Mouse (Mus musculus): Measurements from ENCODE around the gene Ugcg. TPM values are rescaled to one million over a fixed set of nuclear protein-coding genes. Genes with fewer than 3 reads are reported as not detected.

Gene Ugcg
- total RNA-seq (2022): 10 to 100 TPM; 62.9 to 68.4 (median 66.4) TPM

GRCm38 (mm10) chr4:59188802-59189545 is at the start of gene Ugcg:
TSS of gene Ugcg (plus strand) at chr4:59189257.
- DNase-seq (ENCODE audit: low spot score in 2 of 2): peak; percentile 23 to 46

GRCm38 (mm10) chr4:59149043-59149442 is 40.0 kb upstream of the Ugcg start:
- no peak for DNase-seq (ENCODE audit: low spot score in 2 of 2)

- DNase-seq (ENCODE audit: low spot score in 2 of 2): no peak
These were observed 38.1 kb upstream of the Ugcg start for GRCm38 (mm10) chr4:59150907-59151306.

GRCm38 (mm10) chr4:59151953-59152352 is 37.1 kb upstream of the Ugcg start:
- no peak for DNase-seq (ENCODE audit: low spot score in 2 of 2)

DNA sequence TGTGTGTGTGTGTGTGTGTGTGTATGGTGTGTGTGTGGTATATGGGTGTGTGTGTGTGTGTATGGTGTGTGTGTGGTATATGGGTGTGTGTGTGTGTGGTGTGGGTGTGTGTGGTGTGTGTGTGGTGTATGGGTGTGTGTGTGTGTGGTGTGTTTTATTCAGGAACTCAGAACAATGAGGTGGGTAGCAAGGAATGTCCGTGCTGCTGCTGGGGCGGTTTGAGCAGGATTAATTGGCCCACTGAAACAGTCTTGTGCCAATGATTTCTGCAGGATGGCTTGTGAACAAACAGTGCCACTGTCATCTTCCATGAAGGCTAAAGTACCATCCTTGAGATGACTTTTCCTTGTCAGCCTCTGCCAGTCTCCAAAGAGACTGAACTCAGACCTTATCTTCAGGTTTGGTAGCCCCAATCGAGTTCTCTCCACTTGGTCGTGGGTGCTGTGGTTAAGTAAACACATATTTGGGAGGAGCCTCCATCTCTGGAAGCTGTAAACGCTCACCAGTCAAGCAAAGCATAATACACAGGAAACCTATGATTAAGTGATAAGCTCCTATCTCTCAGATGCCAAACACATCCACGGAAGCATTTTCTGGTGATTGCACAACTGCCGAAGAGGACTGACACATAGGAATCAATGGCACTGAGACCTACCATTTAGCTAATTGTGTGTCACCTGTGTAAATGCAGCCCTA is 32.0 kb upstream of the Ugcg start:
- DNase-seq (ENCODE audit: low spot score in 2 of 2): no peak

DNA sequence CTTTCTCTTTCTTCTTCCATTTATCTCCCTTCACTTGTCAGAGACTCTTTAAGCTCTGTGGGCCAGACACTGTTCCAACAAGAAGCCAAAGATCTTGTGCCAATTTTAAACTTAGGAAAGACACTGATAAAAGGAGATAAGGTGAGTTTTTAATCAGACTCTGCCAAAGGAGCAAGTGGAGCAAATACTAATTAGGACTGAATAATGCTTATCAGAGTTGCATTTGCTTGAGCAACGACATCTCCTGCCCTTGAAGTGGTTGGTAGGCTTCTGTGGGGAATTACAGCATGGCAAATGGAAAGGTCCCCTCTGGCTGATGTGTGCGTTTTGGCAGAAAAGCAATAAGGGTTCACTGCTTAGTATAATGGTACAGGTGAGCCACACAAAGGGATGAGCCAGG is 31.4 kb upstream of the Ugcg start:
- no peak for DNase-seq (ENCODE audit: low spot score in 2 of 2)

- DNase-seq (ENCODE audit: low spot score in 2 of 2): no peak
These were observed 28.8 kb upstream of the Ugcg start for GRCm38 (mm10) chr4:59160289-59160688.

GRCm38 (mm10) chr4:59160959-59161670 is 27.9 kb upstream of the Ugcg start:
- DNase-seq (ENCODE audit: low spot score in 2 of 2): no peak

- no peak for DNase-seq (ENCODE audit: low spot score in 2 of 2)
These were observed 25.0 kb upstream of the Ugcg start for GRCm38 (mm10) chr4:59164034-59164433.

DNA sequence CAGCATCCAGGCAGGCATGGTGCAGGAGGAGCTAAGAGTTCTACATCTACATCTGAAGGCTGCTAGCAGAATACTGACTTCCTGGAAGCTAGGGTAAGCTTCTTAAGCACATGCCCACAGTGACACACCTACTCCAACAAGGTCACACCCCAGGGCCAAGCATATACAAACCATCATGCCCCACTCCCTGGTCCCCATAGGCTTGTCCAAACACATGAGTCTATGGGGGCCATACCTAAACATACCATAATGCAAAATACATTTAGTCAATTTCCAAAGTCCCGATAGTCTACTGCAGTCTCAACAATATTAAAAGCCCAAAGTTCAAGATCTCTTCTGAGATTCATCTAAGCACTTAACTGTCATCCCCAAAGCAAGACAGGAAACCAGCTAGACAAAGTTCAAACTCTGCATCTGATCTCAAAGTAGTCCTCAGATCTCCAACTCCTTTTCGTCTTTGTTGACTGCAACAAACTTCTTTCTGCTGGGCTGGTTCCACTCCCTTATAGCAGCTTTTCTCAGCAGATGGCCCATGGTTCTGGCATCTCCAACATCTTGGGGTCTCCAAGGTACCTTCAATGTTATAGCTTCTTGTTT is 21.7 kb upstream of the Ugcg start:
- no peak for DNase-seq (ENCODE audit: low spot score in 2 of 2)

- DNase-seq (ENCODE audit: low spot score in 2 of 2): no peak
These were observed 19.1 kb upstream of the Ugcg start for GRCm38 (mm10) chr4:59169981-59170380.

DNA sequence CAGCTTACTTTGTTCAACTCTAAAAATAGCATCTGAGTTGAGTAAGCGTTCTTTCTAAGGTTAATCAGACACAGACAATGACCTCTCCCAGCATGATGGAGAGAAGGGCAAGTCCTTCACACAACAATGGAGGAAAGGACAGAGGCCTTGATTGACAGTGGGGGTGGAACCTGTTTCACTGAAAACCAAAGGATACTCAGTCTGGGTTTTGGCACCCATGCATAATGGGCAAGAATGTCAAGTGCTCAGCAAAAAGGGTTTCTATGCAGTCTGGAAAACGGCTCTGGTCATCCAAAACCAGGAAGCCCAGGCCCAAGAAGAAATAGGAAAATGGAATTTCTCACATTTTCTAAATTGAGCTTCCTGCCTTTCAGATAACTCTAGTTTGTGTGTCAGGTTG is 16.4 kb upstream of the Ugcg start:
- no peak for DNase-seq (ENCODE audit: low spot score in 2 of 2)

DNA sequence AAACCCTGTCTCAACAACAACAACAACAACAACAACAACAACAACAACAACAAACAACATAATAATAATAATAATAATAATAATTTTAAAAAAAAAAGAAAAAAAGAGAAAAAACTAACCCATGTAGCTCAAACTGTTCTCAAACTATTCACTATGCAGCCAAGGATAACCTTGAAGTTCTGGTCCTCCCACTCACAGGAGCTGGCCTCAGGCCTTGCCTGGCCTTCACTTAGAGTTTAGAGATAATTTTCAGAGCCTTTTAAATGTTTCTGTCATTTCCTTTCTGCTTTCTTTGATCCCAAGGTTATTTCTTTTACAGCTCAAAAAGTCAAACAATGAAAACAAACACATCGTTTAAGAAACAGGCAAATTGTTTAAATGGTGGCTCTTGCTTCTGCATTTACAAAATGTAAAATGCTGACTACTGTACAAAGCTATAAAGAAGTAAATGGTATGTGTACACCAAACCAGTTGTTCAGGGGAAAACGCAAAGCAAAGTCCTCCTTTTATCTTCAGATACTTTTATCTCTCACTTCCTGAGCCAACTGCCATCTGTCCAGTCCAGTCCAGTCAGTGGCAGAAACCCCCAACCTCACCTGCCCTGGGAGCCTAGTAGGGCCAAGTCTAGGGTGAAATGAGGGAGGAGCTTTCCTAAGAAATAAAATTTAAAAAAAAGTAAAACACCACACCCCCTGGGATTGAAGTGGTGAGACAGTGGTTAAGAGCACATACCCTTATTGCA is 15.7 kb upstream of the Ugcg start:
- no peak for DNase-seq (ENCODE audit: low spot score in 2 of 2)

DNA sequence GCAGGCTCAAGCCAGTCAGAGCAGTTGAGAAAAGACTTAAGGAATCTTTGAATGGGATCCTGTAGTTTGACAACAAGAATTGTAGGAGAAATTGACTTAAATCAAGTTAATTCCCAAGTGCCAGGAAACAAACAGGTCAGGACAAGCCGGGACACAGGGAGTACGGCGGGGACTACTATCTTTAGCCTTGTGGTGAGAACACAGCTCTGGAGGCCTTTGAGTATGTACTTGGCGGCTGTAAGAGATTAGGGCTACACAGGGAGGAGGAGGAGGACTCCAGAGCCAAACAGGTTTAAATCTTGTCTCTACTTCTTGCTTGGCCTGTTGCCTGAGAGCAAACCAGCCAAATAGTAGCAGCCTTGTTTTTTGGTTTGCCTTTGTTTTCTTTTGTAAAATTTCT is 14.1 kb upstream of the Ugcg start:
- DNase-seq (ENCODE audit: low spot score in 2 of 2): no peak

GRCm38 (mm10) chr4:59175929-59176328 is 13.1 kb upstream of the Ugcg start:
- no peak for DNase-seq (ENCODE audit: low spot score in 2 of 2)

- no peak for DNase-seq (ENCODE audit: low spot score in 2 of 2)
These were observed 11.5 kb upstream of the Ugcg start for GRCm38 (mm10) chr4:59177566-59177965.

GRCm38 (mm10) chr4:59181320-59182271 is 7.5 kb upstream of the Ugcg start:
- no peak for DNase-seq (ENCODE audit: low spot score in 2 of 2)

- DNase-seq (ENCODE audit: low spot score in 2 of 2): no peak
These were observed 3.4 kb upstream of the Ugcg start for GRCm38 (mm10) chr4:59185671-59186070.

- peak in 1 of 2 experiments; percentile 36 for DNase-seq (ENCODE audit: low spot score in 2 of 2)
These were observed 1.8 kb upstream of the Ugcg start for GRCm38 (mm10) chr4:59187289-59187688.

DNA sequence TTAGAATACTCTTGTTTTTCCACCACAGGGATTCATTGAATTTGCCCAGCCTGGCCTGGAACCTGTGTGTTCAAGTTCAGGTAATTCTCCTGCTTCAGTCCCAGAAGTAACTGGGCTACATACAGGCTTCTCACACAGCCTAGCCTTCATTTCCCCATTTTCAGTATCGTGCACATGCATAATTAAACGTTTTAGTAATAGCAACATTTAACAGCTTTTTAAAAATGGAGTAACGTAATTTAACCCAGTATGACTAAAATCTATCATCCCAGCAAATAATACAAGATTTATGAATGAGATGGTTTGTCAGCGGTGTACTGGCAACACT is 619 bp upstream of the Ugcg start:
- DNase-seq (ENCODE audit: low spot score in 2 of 2): no peak
